ENCODE assay signal across 20 mouse cellular contexts in genomic region chr7:101937569-101937968, GRCm38 (mm10). TPM values are rescaled to one million over a fixed set of nuclear protein-coding genes. Genes with fewer than 3 reads are reported as not detected.
DNase-seq lines count a peak whose midpoint lies in the region; TF ChIP-seq lines count a peak whose summit lies in the region.
"Had no signal": no experiment of that assay in that cellular context is flagged by ENCODE, and none has a peak within 500 bp of the region (broad histone marks: within the 10 kb centered on the region; RNA-seq: fewer than 3 reads in every experiment).

No protein-coding gene starts in this region.

- DNase-seq in kidney, adult 2 months, result peak; percentile 32
- no peak for DNase-seq in kidney, postnatal 10 days
- peak; percentile 90 for DNase-seq in cerebellum, adult 8-10 months
- DNase-seq in layer of hippocampus, adult 18-20 months (ENCODE audit: low spot score in 2 of 2), result peak; percentile 41 to 72
- peak; percentile 24 to 25 for DNase-seq in layer of hippocampus, postnatal 36 days
- DNase-seq in ovary, postnatal 10 days (ENCODE audit: low spot score), result no peak
- no peak for DNase-seq in ovary, adult 18-20 months (ENCODE audit: low spot score)
- no peak for DNase-seq in adrenal gland, adult (ENCODE audit: inconsistent age in 2 of 2, low spot score in 1 of 2)
- DNase-seq: adrenal gland, adult 2 months; heart, adult 18-20 months; lung, postnatal 10 days had no signal

- no peak overlapping the region for H3K27ac ChIP-seq in kidney, adult 2 months (ENCODE audit: insufficient read depth, low read depth, low read length)
- H3K27ac ChIP-seq: forebrain, embryonic 15.5 days; heart, embryonic 15.5 days; kidney, embryonic 15.5 days; left cerebral cortex, adult 2 months; limb, embryonic 13.5 days; liver, embryonic 14.5 days had no signal

- H3K4me1 ChIP-seq in kidney, adult 2 months (ENCODE audit: control insufficient read depth, insufficient read depth, low read length), result peaks cover 7% of the 10 kb centered on the region; the same call in 1 of the 2 replicates

- TF ChIP-seq CTCF in kidney, adult 2 months (conservative IDR thresholded peaks at IDR 0.05; ENCODE audit: insufficient read depth, insufficient read length, low read depth, low read length), result no peak

- H3K27me3 ChIP-seq in kidney, adult 2 months (replicated peaks; ENCODE audit: control insufficient read depth, insufficient read depth, low read length), result no peaks in the 10 kb centered on the region
- H3K27me3 ChIP-seq: CH12.LX; forebrain, embryonic 15.5 days; heart, embryonic 15.5 days; kidney, embryonic 15.5 days; limb, embryonic 13.5 days; megakaryocyte, embryonic 14.5 days had no signal

- WGBS in kidney, adult 2 months, result 89% methylated on average over 4 of the region's 4 CpGs

- no peak overlapping the region for H3K4me3 ChIP-seq in kidney, adult 2 months (ENCODE audit: insufficient read depth, low read depth, low read length)
- H3K4me3 ChIP-seq: erythroblast, embryonic 14.5 days; forebrain, embryonic 15.5 days; heart, embryonic 15.5 days; kidney, embryonic 15.5 days; left cerebral cortex, adult 2 months; limb, embryonic 13.5 days; megakaryocyte, embryonic 14.5 days had no signal

- H3K36me3 ChIP-seq in kidney, adult 2 months (ENCODE audit: control insufficient read depth, insufficient read depth, low read length), result no peaks in the 10 kb centered on the region
- H3K36me3 ChIP-seq: forebrain, embryonic 15.5 days; heart, embryonic 15.5 days had no signal

- no peak for TF ChIP-seq POLR2A in kidney, adult 2 months (IDR thresholded peaks at IDR 0.05; ENCODE audit: low read depth, low read length)

RNA-seq across cellular contexts. Expression of gene Numa1, which starts 3.7 kb away (rescaled TPM):
- polyA plus RNA-seq in kidney, adult 2 months (2012; rRNA removed), result 71.8 and 77.5 TPM in 2 replicates
- 100 to 1,000 TPM; 108 to 119 TPM for total RNA-seq in layer of hippocampus, adult 18-20 months (2021)
- 100 to 1,000 TPM; 101 to 112 TPM for total RNA-seq in layer of hippocampus, postnatal 36 days (2021)

RNA-seq across cellular contexts. Expression of gene Lrrc51, which starts 3.9 kb away (rescaled TPM):
- 19.6 and 21.6 TPM in 2 replicates for polyA plus RNA-seq in kidney, adult 2 months (2012; rRNA removed)
- 1 to 10 TPM; 4.9 to 7.9 TPM for total RNA-seq in layer of hippocampus, adult 18-20 months (2021)
- total RNA-seq in layer of hippocampus, postnatal 36 days (2021), result 1 to 10 TPM; 4.8 to 5.7 TPM
- polyA plus RNA-seq: erythroblast, embryonic 14.5 days had no signal

RNA-seq across cellular contexts. Expression of gene Tomt, which starts 31.4 kb away (rescaled TPM):
- 0.09 and 0.14 TPM in 2 replicates for polyA plus RNA-seq in kidney, adult 2 months (2012; rRNA removed)
- not detected for total RNA-seq in layer of hippocampus, adult 18-20 months (2021)
- total RNA-seq in layer of hippocampus, postnatal 36 days (2021), result not detected
- total RNA-seq: adrenal gland, adult 2 months; heart, adult 18-20 months; left cerebral cortex, adult 2 months had no signal
- polyA plus RNA-seq: adrenal gland, adult 2 months; erythroblast, embryonic 14.5 days had no signal

RNA-seq across cellular contexts. Expression of gene Lamtor1, which starts 31.9 kb away (rescaled TPM):
- 255 and 267 TPM in 2 replicates for polyA plus RNA-seq in kidney, adult 2 months (2012; rRNA removed)
- 10 to 100 TPM; 90.2 to 96.3 TPM for total RNA-seq in layer of hippocampus, adult 18-20 months (2021)
- 10 to 100 TPM; 87.9 to 90.5 TPM for total RNA-seq in layer of hippocampus, postnatal 36 days (2021)

Comparison
In these comparisons a context has a peak if more than half of its experiments do, and no peak if none do; other contexts are left out.
1. DNase-seq: peak in kidney, adult 2 months (single experiment), cerebellum, adult 8-10 months (single experiment), layer of hippocampus, adult 18-20 months (2 of 2) and layer of hippocampus, postnatal 36 days (2 of 2); none in kidney, postnatal 10 days (single experiment), ovary, postnatal 10 days (single experiment), ovary, adult 18-20 months (single experiment) and adrenal gland, adult (0 of 2).